Mouse (Mus musculus) embryo, embryonic 9.5 days (tissue): ENCODE data around the gene Ywhab.

Source experiments
- DNase-seq: peaks from one replicate; pipeline ENCODE4 v3.0.0-alpha.2; 2017; ENCODE audit errors: extremely low spot score

Gene Ywhab

DNA sequence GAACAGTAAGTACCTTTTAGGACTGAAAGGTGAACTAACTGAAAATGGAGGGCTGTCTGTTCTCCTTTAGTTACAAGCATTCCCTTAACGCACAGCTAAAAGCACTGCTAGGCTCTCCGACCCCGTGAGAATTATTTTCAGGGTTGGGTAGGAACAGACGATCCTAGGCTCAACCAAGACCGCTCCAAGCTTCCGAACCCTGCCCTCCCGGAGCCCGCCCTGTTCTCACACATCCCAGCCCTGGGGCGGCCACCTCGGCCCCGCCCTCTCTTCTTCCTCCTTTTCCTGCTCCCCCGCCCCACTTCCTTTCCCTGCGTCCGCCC, at the start of gene Ywhab:
Gene Ywhab (plus strand): TSS at position 307 of the 323 bp plus-strand sequence.
- no peak for DNase-seq

DNA sequence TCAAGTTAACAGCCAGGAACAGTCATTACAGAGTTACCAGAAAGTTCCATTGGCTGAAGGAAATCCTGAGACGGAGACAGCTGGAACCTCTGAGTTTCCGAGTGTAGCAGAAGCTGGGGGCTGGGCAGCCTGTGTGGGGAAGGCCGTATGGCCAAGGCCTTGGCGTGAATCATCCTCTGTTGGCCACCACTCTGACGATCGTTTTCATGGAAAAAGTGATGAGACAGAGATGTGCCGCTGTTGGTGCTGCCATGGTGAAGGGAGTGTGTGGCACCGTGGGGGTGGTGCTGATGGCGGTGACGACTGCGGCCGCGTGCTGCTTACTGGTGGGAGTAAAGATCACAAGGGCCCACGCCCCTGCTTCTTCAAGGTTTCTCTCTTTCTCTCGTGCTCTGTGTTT, 48.5 kb upstream of the Ywhab start:
- DNase-seq: no peak

DNA sequence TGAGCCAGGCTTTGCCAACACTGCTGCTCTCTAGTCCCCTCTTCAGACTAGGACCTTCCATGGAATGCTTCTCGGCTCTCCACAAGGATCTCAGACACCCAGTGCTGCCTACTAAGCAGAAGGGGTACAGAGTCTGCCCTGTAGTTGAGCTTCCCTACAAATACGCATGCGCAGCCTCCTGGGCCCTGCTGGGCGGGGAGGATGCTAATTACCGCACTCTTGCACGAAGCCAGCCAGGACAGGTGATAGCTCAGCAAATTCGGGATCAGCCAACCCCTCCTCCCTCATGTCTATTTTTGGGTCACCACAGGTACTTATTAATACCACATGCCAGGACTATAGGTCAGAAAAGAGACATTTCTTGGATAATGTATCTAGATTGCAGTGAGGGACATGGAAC, 46.8 kb upstream of the Ywhab start:
- no peak for DNase-seq

DNA sequence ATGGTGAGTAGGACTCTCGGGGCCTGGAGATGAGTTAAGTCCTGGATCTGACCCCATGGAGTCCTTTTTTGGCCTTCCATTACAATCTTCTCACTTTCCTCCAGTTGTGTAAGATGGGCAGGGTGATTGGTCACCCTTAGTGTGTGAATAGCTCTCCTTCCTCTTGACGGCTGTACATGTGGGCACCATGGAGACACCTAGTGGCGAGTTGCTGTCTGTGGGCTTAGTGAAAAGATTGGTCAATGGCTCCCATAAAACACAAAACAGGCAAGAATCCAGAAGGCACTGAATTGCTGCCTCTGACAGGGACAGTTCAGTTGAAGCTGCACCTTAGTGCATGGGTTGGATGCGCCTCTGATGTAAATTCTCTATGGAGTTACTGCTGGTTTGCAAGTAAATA, 43.0 kb upstream of the Ywhab start:
- DNase-seq: peak; percentile 42

DNA sequence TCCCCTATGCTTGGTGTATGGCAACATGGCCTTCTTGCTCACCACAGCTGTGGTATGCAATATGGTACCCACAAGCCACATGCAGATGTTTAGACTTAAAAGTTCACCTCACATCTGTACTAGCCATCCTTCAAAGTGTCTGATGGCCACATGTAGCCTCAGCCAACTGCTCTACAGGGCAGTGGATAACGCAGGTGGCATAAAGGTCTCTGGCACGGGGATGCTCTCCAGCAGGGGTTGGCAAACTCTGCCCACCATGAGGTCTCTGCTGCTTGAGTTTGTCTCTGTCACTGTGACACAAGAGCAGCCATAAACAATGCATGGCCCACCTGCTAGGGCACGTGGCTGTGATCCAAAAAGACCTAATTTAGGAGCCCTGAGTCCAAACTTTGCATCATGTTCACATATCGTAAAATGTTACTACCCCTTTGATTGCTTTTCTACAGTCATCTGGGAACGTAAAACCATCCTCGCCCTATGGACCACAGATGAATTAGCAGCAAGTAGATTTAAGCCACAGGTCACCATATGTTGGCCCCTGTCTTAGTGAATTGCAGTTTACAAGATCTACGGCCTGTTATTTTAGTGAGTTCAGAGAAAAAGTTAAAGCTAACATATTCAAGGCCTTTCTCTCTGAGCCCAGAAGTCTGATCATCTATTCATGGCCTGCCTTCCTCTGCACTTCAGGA, 41.0 kb upstream of the Ywhab start:
- DNase-seq: no peak

DNA sequence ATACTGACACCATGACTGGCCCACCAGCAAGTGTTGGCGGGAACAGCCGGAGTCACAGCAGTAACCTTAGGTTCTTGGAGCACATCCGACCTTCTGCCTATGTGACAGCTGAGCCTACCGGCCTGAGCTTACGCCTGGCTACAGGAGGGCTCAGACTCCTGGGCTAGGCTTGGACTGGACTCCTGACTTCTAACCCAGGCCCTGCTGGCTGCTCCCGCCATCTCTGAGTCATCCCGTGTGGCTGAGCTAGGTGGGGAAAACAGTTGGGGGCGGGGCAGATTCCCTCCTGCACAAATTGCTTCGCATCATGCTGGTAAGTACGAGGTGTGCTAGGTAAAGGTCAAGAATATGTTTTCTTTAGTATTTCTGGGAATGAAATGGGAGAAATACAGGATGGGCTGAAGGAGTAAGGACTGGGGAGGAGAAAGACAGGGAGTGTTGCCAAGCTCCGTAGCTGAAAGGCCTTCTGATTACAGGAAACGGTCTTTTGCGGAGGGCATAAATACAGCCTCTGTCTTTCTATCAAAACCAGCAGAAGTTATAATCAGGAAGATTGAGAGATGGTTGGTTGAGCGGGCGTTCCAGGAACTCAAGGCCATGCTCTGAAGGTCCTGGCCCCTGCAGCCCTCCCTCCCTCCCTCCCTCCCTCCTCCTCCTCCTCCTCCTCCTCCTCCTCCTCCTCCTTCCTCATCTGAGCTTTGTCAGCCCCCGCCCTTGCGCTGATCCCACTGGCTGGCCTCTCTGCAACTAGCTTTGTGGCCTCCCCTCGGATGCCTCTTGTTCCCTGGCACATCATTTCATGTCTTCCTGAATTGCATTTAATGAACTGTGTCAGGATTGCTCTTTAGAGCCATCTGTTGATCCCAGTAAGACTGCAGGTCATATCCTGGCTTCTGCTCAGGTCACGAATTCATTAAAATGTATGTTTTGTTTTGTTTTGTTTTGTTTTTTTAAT, 29.9 kb upstream of the Ywhab start:
- no peak for DNase-seq

DNA sequence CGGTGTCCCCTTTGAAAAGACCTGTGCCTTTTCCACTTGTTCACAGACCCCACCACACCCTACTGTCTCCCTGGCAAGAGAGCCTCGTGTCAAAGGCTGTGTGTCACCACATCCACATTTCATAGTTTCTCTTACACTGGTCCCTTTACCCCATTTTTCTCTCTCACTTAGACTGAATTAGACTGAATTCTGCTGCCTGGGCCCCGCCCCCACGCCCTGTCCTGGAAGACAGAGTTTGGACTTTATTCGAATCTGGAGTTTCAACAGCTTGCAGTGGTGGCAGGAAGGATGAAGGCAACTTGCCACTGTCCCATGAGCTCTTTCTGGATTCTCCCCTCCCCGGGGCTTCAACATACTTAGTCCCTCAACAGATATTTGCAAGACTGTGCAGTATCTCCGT, 29.1 kb upstream of the Ywhab start:
- no peak for DNase-seq

DNA sequence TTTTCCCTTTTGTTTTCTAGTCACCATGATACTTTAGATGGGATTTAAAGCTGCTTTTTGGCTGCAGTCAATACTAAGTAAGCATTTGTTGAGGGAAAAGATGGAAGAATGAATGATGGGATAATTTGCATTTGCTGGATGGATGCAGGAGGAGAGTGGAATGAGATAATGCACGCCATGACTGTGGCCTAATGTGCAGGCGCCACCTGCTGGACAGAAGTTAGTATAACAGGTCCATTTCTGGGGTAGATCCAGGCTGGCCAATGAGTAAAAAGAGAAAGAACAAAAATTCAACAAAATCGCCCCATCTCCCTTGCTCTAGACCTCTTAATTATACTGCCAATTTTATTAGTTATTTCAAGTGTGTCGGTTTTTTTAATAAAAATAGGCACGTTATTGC, 26.2 kb upstream of the Ywhab start:
- DNase-seq: peak; percentile 52

DNA sequence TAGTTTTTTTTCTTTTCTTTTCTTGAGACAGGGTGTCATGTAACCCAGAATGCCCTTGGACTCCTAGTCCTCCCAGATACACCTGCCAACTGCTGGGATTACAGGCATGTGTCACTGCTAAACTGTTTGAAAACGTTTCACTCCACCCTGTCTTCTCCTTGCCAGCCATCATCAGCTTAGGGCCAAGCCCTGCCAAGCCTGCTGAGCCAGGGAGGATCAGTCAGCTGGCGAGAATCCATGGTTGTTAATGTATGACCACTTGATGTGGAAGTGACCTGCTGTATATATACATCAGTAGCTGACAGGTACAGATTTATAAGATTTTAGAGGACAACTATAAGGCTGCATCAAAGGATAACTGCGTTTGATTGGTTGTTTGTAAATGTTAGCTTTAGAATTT, 24.4 kb upstream of the Ywhab start:
- no peak for DNase-seq

DNA sequence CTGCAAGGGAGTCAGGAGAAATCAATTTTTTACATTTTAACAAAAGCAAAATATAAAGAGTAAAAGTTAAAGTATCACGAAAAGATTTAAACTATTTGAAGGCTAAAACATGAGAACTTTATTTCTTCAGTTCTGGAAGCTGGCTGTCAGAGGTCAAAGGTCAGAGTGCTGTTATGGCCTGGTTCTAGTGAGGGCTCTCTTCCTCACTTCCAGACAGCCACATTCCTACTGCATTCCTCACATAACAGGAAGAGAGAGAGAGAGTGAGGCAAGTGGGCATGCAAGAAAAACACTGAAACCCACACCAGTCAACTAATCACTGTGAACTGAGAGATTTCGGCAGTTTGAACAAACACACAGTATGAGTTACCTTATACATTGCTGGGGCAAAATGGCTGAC, 20.7 kb upstream of the Ywhab start:
- DNase-seq: no peak

DNA sequence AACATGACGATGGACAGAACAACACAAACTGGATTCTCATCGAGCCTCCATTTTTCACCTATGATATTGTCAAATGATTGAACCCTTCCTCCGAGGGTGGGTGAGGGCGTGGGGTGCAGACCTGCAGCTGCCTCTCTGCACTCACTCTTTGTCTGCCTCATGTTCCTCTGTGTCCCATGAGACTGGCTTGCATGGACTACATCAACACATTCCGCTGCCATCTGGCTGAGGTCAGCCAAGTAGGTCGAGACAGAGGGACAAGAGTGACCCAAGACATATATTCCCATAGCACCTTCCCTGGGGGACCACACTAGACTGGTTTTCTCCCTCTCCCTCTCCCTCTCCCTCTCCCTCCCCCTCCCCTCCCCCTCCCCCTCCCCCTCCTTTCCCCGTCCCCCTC, 18.3 kb upstream of the Ywhab start:
- no peak for DNase-seq

DNA sequence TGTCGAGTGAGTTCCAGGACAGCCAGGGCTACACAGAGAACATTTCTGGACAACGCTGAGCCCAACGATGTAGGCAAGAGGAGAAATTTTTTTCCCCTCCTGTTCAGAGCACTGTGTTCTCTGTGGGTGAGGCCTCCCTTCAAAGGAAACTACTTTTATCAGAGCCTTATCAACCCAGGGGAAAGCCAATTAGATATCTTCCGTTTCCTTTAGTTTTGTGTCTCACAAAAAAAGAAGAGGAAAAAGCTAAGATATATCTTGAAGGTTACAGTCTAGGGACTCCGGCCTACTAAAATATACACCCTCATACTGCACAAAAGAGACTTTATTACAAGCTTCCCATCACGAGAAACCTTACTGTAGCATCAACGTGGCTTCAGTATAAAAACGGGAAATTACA, 7.5 kb upstream of the Ywhab start:
- DNase-seq: no peak

DNA sequence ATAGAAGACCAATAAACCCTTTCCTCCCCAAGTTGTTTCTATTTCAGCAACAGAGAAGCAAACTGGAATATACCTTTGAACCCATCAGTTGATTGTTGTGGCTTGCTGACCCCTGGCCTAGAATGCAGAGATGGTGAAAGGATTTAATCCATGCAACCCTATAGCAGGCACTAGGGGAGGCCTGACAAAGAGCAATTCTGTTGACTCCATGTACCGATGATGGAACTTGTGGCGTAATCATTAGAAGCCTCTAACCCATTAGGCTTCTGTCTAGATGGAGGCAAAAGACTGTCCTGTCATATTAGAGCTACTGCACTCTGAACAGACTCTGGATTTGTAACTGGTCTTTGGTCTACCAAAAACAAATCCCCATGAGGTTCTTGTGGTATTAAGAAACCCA, 1.9 kb upstream of the Ywhab start:
- no peak for DNase-seq

DNA sequence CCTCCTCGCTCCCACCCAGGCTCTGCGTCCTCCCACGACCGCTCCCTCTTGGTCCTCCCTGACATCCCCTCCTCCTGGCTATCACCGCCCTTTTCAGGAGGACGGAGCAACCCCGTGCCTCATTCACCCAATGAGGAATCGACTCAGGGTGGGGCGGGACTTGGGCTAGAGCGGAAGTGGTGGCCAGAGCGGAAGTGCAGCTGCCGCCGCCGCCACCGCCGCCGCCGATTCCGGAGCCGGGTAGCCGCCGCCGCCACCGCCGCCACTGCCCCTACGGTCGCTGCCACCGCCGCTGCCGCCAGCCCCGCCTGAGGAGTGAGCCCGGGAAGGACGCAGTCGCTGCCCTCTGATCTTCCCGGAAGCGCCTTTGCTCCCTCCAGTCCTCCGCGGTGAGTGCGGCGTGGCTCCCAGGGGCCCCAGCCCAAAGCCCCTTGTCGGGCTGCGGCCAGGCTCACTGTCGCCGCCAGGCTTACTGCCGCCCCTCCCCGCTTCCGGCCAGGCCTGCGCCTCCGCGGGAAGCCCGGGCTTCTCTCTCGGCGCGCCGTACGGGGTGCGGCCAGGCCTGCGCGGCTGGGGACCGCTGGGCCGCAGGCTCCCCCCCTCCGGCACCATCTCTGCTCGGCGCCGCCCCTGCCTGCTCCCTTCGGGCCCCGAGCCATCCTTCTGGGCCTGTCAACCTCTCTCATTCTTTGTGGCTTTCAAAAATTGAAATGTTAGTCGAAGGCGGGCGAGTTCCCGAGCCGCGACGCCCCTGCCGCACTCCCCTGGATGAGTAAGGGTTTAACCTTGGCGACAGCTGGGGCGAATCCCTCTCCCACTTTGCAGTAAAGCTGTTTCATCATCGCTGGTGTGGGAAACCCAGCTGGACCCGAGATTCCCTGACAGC, 460 bp downstream of the Ywhab start:
- peak; percentile 95 for DNase-seq

DNA sequence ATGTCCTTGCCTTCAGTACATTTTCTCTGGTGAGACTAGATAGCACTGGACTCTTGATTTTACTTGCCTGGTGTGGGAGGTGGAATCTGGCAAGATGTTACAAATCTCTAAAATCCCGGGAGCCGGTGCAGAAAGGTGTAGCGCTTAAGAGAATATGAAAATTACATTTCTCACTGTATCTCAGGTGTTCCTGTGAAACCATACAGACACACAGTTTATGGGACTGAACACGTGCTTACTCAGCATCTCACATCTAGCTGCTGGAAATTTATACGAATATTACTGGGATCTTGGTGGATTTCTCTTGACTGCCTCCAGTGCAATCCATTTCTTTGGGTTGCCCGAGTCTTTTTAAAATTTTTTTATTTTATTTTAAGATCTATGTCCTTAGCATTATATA, 1.5 kb downstream of the Ywhab start:
- no peak for DNase-seq

DNA sequence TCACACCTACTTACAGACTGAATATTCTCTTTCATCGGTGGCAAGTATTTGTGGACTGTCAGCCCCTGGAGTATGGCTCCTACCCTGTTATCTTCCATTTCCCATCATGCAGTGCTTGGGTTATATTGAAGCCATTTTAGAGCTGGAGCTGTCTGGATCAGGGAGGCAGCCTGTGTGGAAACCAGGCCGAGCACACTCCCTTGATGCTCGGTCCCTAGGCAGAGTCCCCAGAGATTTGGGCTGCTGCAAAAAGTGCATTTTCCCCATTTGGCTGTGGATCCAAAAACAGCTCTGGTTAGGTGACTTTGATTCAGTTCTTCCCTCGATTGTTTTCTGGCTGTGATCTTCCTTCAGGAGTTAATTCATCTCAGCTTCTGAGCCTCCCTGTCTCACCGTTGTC, 2.1 kb downstream of the Ywhab start:
- DNase-seq: no peak

DNA sequence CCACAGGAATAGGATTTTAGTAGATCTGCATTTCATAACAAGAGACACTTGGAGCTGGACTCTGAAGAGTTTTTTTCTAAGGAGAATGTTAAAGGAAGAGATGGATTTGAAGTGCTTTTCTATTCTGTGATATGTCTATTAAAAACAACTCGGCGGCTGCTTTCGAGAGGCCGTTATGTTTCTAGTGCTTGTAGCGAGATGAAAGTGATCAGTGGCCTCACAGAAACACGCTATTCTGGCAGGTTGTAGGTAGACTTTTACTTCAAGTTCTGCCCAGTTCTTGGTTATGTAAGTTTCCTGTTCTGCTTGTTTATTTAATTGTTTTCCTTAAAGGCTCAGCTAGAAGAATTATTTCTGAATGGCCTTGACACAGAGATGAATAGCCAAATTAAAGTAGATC, 4.2 kb downstream of the Ywhab start:
- no peak for DNase-seq

DNA sequence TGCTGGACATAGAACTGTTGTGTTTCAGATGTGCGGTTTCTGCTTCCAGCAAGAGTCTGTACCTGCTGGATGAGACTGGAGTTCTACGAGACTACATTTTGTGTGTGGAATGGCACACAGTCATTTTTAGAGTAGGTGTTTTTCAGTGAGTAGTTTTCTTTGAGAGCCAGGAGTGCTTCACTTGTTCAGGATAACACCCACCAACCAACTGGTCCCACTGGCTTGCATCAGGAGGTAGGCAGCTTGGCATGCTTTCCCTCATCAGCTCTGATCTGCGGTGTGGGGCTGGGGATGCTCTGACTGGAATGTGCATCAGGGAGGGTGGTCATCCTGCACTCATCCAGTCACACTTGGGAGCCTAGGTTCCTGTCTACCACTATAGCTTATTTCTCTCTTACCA, 7.9 kb downstream of the Ywhab start:
- DNase-seq: no peak

DNA sequence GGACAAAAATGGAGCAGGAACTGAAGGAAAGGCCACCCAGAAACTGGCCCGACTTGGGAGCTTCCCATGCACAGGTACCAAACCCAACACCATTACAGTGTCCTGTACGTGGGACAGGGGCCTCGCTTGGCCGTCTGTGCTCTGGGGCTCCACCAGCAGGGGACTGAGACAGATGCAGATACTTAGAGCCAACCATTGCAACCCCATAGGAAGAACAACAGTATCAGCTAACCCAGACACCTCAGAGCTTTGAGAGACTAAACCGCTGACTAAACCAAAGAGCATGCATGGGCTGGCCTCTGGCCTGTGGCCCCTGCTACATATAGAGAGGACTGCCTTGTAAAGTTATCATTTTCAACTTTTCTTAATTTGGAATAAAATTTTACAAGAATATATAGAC, 9.7 kb downstream of the Ywhab start:
- no peak for DNase-seq

DNA sequence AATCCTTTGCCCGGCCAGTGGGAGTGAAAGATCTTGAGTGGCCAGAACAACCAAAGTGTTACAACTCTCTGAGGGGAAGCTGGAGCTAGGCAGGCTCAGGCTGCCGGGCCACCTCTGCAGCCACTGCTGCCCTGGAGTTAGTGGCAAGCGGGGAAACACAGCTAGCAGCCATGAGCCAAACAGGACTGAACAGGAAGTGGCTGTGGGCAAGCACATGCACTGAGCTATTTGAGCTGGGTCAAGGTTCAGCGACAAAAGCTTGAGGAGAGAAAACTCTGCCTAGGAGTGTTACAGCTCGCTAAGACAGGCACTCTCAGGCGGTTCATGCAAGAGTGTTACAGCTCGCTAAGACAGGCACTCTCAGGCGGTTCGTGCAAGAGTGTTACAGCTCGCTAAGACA, 12.2 kb downstream of the Ywhab start:
- DNase-seq: no peak

DNA sequence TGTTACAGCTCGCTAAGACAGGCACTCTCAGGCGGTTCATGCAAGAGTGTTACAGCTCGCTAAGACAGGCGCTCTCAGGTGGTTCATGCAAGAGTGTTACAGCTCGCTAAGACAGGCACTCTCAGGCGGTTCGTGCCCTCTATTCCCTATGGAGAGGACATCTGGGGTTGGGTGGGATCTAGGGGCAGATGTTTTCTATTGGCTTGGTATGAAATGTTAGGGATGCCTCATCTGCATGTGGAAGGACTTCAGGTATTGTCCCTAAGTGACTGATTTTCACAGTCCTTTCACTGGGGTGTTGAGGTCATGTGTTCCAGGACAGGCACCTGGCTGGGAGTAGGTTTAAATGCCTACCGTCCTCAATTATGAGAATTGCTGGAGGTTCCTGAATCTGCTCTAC, 12.8 kb downstream of the Ywhab start:
- DNase-seq: no peak

DNA sequence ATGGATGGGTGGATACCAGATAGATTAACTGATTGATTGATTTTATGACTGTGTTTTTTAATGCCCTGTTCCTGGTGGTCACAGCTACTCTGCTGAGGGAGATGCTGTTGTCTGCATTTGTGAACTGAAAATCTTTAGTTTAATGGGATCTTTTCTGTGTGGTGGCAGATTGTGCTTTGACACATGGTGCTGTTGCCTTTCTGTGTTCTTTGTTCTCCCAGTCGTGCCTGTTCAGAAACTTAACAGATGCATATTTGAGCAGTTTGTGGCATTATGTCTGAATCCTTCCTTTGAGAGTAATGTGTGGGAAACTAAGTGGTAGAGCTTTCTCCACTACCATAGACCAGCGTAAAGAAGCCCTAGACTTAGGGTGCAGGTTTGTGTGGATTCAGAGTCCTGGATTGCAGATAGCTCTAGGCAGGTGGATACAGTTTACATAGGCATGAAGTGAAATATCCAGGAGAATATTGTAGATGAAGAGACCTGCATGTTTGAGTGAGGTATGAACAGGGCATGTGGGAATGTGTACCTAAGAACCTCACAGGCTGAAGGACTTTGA, 13.3 kb downstream of the Ywhab start:
- DNase-seq: no peak
